Mouse (Mus musculus) regulatory T cell (primary cell): Measurements from ENCODE around the gene Anp32a.

Source experiments
- in situ Hi-C: fragments of 300-600 bp; cut with MboI, MseI; formaldehyde crosslinking; loops from one replicate; pipeline ENCODE4 v1.15.1; 2025; ENCODE audit warnings: high pct_unique_total_duplicates

Anp32a gene

DNA sequence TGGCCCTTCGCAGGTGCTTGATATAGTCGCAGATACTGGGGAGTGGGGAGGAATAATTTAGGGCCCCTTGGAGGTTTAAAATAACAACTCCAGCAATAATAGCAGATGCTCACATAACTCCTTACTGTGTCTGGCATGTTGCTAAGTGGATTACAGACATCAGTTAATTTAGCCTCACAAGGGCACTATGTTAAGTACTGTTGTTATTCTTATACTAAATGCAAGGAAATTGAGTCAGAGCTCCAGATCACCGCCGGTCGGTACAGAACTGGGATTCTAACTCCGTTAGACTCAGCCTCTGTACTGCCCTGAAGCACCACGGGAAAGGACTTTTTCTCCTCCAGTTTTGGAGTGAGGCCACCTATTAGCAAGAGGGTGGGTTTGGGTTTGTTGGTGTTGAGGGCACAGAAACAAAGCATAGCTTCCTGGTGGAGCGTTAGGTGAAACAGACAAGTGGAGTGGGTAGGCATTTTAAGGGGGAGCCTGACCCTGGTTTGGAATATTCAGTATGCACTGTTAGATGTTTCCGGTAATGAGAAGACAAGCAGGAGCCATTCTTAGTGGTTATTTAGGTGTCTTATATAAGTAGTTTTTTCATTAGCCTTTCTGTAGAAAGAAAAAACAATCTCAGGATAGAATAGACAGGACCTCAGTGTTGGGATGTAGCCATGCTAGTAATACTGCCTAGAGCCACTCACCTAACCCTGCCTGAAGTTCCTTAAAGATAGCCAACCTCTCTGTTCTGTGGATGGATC lies 4.7 kb downstream of the Anp32a start:
- in situ Hi-C loops: loop anchor here (25.0 kb wide), 1 partner anchor 1334 kb away; no protein-coding TSS in a partner anchor

DNA sequence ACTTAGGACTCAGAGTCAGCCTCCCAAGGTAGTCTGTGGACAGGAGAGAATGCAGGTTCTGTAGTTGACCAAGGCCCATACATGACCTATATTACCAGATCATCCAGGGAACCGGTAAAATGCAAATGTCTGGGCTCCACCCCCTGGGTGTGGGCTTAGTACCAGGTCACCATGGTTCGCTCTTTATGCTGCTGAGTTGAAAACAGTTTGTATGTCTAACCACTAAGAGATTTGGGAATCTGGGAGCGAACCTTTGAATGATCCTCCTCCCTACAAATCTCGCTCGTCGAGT lies 5.2 kb downstream of the Anp32a start:
- in situ Hi-C loops: loop anchor here (25.0 kb wide), 1 partner anchor 1334 kb away; no protein-coding TSS in a partner anchor

DNA sequence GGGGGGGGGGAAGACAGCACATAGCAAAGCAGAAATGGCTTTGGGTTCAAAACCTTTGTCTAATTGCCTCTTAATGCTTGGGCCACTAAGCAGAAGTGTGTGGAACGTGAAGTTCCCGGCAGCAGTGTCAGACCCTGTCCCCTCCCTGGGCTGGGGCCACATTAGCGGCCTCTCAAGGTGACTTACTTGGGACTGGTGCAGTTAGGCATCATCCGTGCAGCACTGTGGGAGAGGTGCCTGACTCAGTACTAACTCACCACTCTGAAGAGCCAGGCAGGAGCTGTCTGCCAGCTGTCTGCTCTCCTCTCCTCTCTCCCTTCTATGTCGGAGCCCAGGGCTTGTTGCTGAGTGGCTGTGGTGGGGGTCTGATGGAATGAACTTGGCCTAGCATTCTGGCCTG lies 6.1 kb downstream of the Anp32a start:
- in situ Hi-C loops: loop anchor here (25.0 kb wide), 1 partner anchor 1335 kb away; no protein-coding TSS in a partner anchor

DNA sequence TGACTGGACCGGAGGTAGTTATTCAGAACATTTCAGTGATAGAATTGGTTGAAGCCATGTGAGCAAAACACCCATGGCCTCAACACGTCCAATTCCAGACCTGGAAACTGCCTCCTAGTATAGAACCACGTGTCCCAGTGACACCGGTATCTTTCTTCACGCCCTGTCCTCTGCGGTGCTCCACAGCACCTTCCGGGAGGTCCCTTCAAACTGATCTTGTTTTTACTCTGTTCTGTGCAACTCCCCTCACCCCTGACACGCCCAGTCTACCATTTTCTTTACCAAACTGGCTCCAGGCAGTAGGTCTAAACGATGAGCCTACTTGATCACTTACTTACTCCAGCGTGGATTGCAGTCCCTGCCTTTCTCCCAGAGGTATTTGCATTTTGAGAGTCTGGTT lies 7.0 kb downstream of the Anp32a start:
- in situ Hi-C loops: loop anchor here (25.0 kb wide), 1 partner anchor 1336 kb away; no protein-coding TSS in a partner anchor

DNA sequence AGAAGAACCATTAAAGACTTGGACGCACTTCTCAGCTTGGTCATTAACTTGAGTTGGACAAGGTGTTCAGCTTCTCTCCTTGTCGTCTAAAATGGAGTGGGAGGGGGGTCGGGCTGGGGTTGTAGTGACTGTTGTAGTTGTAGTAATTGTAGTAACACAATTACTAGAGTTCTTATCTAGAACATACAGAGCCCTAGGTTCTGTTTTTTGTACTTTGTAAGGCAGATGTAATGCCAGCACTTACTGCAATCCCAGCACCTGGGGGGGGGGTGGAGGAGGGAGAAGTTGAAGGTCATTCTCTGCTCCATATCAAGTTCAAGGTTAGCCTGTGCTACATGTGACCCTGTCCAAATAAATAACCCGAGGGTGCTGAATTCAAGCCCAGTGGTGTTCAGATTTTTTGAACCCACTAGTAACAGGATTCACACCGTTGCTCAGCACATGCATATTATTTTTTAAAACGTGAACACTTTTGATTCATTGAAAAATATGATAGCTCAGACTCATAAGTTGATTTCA lies 7.4 kb downstream of the Anp32a start:
- in situ Hi-C loops: loop anchor here (25.0 kb wide), 1 partner anchor 1336 kb away; no protein-coding TSS in a partner anchor

DNA sequence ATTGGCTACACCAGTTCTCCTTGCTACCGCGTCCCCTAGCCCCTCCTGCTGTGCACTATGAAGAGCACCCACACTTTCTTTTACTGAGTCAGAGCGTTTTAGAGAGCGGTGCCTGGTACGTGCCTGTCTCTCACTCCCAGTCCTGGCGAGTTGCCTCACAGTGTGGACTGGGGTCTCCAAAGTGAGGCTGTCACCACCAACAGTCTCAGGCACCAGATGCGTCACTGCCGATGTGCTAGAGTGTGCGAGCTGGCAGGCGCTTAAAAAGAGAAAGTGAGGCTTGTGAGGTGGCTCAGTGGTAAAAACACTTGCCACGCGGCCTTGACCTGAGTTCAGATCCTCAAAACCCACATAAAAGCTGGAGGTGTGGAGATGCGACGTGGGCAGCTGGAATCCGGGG lies 8.2 kb downstream of the Anp32a start:
- in situ Hi-C loops: loop anchor here (25.0 kb wide), 1 partner anchor 1337 kb away; no protein-coding TSS in a partner anchor

DNA sequence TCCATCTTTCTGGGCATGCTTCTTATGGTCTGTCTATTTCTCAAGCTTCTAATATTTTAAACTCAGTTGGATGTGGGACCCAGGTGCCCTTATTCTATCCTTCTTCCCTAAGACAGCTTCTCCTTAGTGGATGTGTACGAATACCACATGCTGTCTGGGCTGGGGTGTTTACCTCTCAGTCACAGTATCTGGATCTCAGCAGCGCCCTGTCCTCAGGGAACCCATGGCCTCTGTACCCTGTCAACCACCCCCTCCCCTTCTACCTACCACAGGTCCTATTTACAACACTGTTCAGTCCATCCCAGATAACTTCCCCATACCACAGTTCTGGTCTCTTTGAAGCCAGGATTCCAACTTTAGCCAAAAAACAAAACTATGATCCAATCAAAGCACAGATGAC lies 9.6 kb downstream of the Anp32a start:
- in situ Hi-C loops: loop anchor here (25.0 kb wide), 1 partner anchor 1362 kb away; no protein-coding TSS in a partner anchor

DNA sequence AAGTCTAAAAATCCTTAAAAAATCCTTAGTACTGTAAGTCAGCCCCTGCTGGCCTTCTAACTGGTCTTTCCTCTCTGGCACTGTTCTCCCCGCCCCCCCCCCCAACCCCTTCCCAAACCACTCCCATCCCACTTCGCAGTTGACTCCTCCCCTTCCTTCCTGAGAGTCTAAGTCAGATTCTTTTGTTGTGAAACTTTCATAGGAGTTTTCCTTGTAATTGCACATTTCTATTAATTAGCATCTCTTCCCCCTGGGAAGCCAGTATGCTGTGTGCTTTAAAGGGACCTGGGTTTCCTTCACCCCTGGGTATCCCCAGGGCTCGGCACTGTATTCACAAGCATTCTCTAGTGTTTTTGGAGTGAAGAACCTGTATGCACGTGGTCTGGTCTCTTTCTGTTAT lies 10.1 kb downstream of the Anp32a start:
- in situ Hi-C loops: loop anchor here (25.0 kb wide), 1 partner anchor 1361 kb away; no protein-coding TSS in a partner anchor

DNA sequence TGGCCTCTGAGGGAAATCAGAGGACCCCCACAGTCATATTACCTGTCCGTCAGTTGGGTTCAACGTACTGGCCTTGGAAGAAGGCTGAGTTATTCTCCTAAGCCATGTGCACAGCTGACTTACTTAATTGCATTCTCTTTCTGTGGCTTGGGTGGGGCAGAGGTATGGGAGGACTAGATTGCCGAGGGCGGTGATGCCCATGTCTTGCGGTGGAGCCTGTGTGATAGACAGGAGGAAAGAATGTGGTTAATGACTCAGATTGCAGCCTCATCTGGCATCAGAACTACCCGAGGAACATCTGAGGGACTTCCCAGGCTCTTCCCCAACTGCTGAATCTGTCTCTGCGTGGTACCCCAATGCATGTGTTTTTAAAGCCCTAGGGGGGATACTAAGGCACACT lies 12.7 kb downstream of the Anp32a start:
- in situ Hi-C loops: loop anchor here (25.0 kb wide), 1 partner anchor 1359 kb away; no protein-coding TSS in a partner anchor

DNA sequence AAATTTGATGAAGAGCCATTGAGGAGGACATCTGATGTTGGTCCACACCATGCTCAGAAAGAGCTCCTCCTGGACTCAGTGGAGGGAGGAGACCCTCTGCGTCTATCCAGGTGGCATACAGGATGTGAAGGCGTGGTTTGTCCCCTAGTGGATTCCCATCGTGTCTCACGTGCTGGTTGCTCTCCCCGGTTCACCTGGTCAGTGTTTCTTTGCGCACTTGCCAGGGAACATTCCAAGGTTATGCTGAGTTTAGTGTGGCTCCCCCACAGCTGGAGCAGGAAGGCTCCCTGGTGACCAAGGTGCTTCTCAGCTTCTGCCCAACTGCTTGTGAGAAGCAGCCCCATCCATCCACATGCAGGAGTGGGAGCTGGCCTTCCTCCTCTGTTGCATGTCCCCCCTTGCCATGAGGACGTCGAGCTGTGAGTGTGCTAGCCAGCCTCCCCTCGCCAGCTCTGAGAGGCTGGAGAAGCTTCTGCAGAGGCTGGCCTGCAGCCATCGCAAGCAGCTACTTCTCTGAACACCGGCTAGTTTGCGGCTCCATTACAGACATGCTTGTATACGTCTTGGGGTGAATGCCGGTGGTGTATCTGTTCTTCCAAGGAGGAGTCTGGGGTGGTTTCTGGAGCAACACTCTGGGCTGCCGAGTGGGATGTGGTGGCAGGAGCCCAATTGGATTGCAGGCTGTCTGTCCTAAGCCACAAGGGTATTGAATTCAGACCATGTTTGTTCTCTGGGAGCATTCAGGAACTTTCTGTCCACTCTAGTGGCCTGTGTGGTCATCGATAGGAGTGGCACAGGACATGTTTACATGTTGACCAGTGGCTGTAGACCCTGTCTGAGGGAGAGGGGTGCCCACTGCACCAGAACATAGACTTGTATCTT lies 14.0 kb downstream of the Anp32a start:
- in situ Hi-C loops: loop anchor here (25.0 kb wide), 1 partner anchor 1357 kb away; no protein-coding TSS in a partner anchor

DNA sequence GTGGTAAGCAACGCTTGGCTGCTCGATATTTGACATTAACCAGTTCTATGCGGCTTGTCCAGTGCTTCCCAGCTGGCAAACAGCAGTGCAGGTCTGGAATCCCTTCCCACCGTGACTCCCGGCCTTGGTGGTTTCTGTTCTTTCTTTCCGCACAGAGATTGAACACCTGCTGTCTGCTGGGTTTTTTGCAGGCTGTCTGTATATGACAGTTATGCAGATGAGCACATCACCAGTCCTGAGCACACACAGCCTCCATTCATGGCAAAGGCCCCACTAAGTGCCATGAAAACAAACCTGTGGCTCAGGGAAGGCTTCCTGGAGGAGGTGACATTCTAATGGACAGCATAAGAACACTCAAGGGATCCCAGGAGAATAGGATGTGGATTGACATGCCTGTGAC lies 14.7 kb downstream of the Anp32a start:
- in situ Hi-C loops: loop anchor here (25.0 kb wide), 1 partner anchor 1357 kb away; no protein-coding TSS in a partner anchor

DNA sequence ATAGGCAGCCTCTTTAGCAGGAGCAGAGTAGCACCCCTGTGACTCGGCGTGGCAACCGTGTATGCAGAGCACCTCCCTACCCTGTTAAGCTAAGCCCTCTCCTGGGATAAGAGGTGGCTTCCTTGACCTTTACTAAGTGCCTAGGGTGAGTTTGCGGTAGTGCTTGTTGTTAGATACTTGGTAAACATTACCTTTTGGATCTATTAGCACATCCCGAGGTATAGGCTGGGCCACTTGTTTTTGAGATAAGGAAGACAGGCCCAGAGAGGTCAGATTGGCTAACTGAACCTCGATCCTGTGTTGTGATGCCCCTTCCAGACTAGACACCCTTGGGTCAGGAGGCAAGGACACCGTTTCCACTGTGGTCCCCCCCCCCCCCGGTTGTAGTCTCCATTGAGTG lies 16.5 kb downstream of the Anp32a start:
- in situ Hi-C loops: loop anchor here (25.0 kb wide), 1 partner anchor 1355 kb away; no protein-coding TSS in a partner anchor

DNA sequence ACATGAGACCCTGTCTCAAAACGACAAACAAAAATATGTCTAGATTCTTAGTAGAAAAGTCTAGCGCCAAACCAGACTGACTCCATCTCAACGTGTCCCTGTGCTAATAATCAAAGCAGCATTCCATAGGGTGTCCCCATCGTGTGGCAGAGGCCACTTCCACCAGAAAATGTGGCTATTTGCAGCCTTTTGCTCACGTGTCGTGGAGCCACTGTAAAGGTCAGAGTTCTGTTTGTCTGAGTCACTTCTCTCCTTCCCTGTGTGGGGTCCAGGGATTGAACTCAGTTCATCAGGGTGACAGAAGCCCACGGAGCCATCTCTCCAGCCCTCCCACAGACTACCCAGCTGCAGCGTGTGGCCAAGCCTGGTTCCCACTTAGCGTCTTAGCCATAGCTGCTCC lies 17.8 kb downstream of the Anp32a start:
- in situ Hi-C loops: loop anchor here (25.0 kb wide), 1 partner anchor 1353 kb away; no protein-coding TSS in a partner anchor

DNA sequence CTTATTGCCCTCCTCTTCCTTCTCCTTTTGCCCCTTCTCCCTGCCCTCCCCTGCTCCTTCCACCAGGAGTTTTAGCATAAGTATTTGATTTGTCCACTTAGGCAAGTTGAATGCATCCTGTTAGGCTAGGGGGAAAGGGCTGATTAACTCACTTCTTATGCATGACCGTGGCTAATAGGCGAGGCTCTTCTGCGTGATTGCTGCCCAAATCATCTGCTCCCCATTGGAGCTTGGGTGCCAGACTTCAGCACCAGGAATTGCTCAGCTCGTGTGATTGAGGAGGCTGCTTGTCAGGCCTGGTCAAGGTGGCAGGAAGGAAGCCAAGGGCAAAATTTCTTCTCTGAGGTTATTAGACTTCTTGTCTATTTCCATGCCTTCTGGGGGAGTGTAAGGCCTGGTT lies 19.8 kb downstream of the Anp32a start:
- in situ Hi-C loops: loop anchor here (25.0 kb wide), 1 partner anchor 1351 kb away; no protein-coding TSS in a partner anchor

DNA sequence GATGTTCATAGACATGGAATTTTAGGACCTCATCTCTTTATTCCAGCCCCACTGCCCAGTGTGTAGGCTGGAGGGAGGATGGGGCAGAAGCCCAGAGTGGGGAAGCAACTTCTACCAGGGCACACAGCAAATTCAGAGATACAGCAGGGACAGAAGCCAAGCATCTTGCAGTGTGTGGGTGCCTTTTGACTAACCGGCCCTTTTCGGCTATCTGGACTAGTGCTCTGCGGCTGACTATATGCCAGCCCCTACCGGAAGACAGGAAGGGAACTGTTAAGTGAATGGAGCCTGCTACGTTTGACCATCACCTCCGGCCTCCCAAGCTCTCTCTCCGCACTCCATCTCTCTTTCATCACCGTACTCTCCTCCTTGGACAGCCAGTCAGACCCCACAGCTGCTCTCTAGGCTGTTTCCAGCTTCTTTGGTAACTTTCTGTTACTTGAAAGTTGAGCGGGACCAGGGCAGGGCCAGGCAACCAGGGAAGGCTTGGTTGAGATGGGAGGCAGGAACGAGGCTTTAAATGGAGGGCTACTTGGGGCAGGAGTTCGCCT lies 21.8 kb downstream of the Anp32a start:
- in situ Hi-C loops: loop anchor here (25.0 kb wide), 1 partner anchor 1349 kb away; no protein-coding TSS in a partner anchor

DNA sequence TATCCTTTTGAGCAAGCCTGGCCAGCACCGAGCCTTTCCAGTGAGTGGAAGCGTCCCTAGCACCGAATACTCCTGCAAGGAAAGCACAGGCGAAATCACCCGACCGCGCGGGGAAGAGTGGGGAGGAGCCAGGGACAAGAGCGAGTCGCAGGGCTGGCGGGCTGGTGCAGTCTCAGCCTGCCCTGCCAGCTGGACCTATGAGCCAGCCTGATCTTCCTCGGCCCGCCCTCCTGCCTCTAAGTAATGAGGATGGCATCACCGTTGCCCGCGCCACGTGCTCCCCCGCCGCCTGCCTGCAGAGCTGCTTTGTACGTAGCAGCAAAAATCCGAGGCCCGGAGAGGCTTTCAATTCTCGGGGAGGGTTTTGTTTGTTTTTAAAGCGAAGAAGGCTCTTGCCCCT lies 22.5 kb downstream of the Anp32a start:
- in situ Hi-C loops: loop anchor here (25.0 kb wide), 1 partner anchor 1349 kb away; no protein-coding TSS in a partner anchor

DNA sequence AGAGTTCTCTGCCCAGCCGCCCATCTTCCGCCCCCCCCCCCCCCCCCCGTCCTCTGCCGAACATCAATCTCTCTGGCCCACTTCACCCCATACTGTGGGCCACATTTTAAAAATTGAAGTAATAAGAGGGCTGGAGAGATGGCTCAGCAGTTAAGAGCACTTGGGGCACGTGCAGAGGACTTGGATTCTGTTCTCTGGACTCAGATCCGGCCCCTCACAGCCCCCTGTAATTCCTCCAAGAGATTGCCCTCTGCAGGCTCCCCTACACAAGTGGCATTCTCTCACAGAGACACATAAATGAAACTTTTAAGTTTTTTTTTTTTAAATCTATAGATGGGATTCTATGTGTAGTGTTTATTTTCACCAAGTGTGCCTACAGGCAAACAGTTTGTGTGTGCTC lies 23.1 kb downstream of the Anp32a start:
- in situ Hi-C loops: loop anchor here (25.0 kb wide), 1 partner anchor 1348 kb away; no protein-coding TSS in a partner anchor

DNA sequence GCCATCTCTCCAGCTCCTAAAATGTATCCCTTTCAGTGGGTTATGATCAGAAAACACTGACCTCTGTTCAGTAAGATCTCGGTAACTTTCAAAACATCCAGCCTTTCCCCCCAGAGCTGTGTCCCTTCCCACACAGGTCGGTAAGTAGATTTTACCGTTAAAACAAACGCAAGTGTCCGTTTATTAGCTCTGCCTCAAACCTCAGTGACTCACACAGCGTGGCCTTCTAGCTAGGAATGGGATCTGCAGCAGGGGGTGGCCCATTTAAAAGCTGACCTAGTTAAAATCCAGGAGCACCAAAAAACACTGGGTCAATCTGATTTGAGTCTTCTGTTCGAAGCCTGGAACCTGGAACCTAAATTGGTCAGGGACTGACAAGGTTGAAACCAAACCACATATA lies 23.7 kb downstream of the Anp32a start:
- in situ Hi-C loops: loop anchor here (5.0 to 25.0 kb wide), 2 partner anchors 33 to 1347 kb away; no protein-coding TSS in a partner anchor

DNA sequence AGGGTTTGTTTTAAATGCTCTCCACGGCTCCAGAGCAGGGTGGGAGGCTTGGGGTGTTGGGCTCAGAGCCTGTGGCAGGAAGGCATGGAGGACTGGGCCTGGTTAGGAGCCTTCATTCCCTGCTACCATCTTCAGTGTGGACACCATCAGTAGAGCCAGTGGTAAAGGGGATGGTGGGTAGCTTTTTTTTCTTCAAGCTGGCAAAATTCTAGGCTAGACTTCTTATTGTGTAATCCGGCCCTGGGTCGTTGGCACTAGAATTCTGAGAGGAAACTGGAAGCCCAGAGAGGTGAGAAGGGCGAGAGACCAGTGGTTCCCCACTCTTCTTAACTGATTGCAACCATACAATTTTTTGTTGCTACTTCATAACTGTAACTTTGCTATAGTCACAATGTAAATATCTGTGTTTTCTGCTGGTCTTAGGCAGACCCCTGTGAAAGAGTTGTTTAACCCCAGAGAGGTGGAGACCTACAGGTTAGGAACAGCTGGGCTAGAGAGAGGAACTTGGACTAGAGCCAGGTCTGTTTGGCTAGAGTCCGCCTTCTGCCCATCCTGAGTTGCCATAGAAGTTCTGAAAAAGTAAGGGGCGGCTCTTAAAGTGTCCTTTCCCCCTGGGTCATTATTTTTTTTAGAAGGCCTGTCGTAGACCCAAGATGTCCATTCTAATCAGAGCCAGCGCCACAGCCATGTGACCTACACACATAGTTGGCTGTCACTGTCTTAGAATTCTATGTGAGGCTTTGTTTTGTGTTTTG lies 24.4 kb downstream of the Anp32a start:
- in situ Hi-C loops: loop anchor here (5.0 to 25.0 kb wide), 2 partner anchors 33 to 1347 kb away; no protein-coding TSS in a partner anchor
